Mouse (Mus musculus): ENCODE results near the gene Meiob. TPM values are rescaled to one million over a fixed set of nuclear protein-coding genes. Genes with fewer than 3 reads are reported as not detected.
A peak's percentile ranks its signal among the peaks of the same experiment; 100 is the strongest.

Gene Meiob
- polyA plus RNA-seq, 1 experiment = not detected

DNA sequence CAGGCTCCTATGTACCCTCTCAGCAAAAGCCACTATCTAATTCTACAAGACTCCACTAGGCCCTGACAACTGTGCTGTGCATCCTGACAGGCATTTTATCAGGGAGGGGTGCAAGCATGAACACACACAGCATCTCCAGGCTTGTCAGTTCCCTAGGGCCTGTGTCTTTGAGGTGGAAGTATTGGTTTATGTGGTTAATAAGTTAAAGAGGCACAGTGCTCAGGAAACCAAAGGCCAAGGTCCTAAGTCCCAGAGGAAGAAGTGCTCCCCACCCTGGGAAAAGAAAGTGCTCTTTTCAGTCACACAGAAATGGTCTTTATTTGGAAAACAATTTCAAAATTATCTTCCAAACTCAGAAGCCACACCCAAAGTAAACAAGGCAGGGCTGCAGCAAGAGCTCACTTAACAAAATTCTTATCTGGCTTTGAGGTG lies 44.5 kb downstream of the Meiob start:
- TF ChIP-seq POLR2A (IDR thresholded peaks at IDR 0.05; ENCODE audit: insufficient read depth, low read length) (no peak), CTCF (IDR thresholded peaks at IDR 0.05; ENCODE audit: low read depth, low read length) (no peak), EP300 (IDR thresholded peaks at IDR 0.05; ENCODE audit: insufficient read depth, low read depth, low read length) (no peak)
- no peaks in the 10 kb centered on the region for H3K27me3 ChIP-seq (ENCODE audit: control insufficient read depth, insufficient read depth, low read length, poor library complexity, severe bottlenecking)
- no peak overlapping the region for H3K27ac ChIP-seq (ENCODE audit: insufficient read depth, low read length)
- no peaks in the 10 kb centered on the region for H3K9me3 ChIP-seq (replicated peaks; ENCODE audit: control insufficient read depth, insufficient read depth, low read length, poor library complexity, severe bottlenecking)
- H3K36me3 ChIP-seq (ENCODE audit: control insufficient read depth, insufficient read depth, low read length, poor library complexity, severe bottlenecking) = no peaks in the 10 kb centered on the region
- no peak overlapping the region for H3K4me3 ChIP-seq (ENCODE audit: low read depth, low read length)
- H3K9ac ChIP-seq (ENCODE audit: low read depth, poor library complexity, severe bottlenecking) = 0 out of 2 replicates have a peak overlapping the region, but pooled peaks have one; percentile 23
- H3K4me1 ChIP-seq (ENCODE audit: control insufficient read depth, insufficient read depth, low read length) = peaks cover 2% of the 10 kb centered on the region

DNA sequence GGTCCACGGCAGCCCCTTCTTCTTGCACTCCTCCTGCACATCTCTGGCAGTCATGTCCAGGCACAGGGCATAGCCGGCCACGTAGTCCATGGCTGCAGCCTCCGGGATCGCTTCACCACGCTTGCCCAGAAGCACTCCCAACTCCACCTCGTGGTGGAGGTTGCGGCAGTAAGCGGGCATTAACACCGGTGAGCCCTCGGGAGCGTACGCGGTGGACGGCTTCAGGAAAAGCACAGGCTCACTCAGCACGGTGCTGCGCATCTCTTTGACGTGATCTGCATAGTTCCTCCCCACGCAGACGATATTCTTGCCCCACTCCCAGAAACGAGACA lies 45.6 kb downstream of the Meiob start:
- Histone ChIP-seq H3K4me1 (ENCODE audit: control insufficient read depth, insufficient read depth, low read length) (peaks cover 2% of the 10 kb centered on the region), H3K27ac (ENCODE audit: insufficient read depth, low read length) (peak overlapping the region; percentile 65), H3K9ac (ENCODE audit: low read depth, poor library complexity, severe bottlenecking) (peak overlapping the region; percentile 18), H3K9me3 (replicated peaks; ENCODE audit: control insufficient read depth, insufficient read depth, low read length, poor library complexity, severe bottlenecking) (no peaks in the 10 kb centered on the region), H3K4me3 (ENCODE audit: low read depth, low read length) (peak overlapping the region; percentile 69), H3K36me3 (ENCODE audit: control insufficient read depth, insufficient read depth, low read length, poor library complexity, severe bottlenecking) (no peaks in the 10 kb centered on the region), H3K27me3 (ENCODE audit: control insufficient read depth, insufficient read depth, low read length, poor library complexity, severe bottlenecking) (no peaks in the 10 kb centered on the region)
- TF ChIP-seq POLR2A (IDR thresholded peaks at IDR 0.05; ENCODE audit: insufficient read depth, low read length) = no peak

DNA sequence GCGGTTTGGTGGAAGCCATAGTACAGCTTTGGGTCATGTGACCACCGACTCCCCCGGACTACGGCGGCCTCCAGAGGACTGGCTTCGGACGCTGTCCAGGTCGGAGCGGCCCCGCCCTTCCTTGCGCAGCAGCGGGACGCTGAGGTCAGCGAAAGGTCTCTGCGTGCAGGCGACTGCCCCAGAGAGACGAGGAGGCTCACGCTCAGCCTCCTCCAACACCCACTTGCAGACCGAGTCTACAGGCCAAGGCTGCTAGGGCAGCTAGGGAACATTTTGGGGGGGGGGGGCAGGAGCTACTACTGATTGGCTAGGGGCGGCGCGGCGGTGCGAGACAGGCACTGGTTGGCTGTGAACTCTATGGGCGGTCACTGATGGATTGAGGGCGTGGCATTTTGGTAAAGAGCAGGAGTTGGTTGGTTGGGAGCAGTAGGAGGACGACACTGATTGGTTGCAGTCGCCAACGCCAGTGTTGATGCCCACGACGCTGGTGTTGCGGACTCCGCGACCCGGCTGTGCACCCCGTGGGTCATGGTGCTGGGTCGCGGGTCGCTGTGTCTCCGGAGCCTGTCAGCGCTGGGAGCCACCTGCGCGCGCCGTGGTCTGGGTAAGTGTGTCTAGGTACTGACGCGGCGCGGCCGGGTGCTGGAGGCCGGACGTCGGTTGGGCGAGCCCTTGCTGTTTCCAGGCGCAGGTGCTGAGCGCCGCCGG lies 46.1 kb downstream of the Meiob start, which contains the start of gene Fahd1:
Gene Fahd1 (minus strand): TSS at position 300 of the 708 bp plus-strand sequence.
- Histone ChIP-seq H3K4me3 (ENCODE audit: low read depth, low read length) (peak within 1 kb of the TSS; percentile 73), H3K9me3 (replicated peaks; ENCODE audit: control insufficient read depth, insufficient read depth, low read length, poor library complexity, severe bottlenecking) (no peaks in the 10 kb centered on the region), H3K4me1 (ENCODE audit: control insufficient read depth, insufficient read depth, low read length) (peaks cover 2% of the 10 kb centered on the region), H3K27ac (ENCODE audit: insufficient read depth, low read length) (peak within 1 kb of the TSS; percentile 65), H3K9ac (ENCODE audit: low read depth, poor library complexity, severe bottlenecking) (peak within 1 kb of the TSS; percentile 43), H3K36me3 (ENCODE audit: control insufficient read depth, insufficient read depth, low read length, poor library complexity, severe bottlenecking) (no peaks in the 10 kb centered on the region), H3K27me3 (ENCODE audit: control insufficient read depth, insufficient read depth, low read length, poor library complexity, severe bottlenecking) (no peaks in the 10 kb centered on the region)
- TF ChIP-seq CTCF (IDR thresholded peaks at IDR 0.05; ENCODE audit: low read depth, low read length) (no peak), EP300 (IDR thresholded peaks at IDR 0.05; ENCODE audit: insufficient read depth, low read depth, low read length) (no peak), POLR2A (IDR thresholded peaks at IDR 0.05; ENCODE audit: insufficient read depth, low read length) (peak; percentile 39)

DNA sequence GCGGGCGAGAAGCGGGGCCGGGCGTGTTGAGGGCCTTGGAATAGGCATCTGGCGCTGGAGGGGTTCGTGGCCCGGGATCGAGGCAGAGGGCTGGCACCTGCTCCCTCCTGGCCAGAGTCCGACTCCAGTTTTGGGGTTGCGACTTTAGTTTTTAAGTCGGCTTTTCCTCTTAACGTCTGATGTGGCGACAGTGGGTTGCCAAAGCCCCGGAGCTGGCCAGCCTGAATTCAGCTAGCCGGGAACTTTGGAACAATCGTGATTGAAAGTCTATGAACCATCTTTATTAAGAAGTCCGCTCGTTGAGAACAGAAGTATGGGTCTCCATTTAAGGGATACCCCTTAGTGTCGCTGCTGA lies 46.7 kb downstream of the Meiob start:
- H3K4me1 ChIP-seq (ENCODE audit: control insufficient read depth, insufficient read depth, low read length) = peaks cover 3% of the 10 kb centered on the region
- peak overlapping the region; percentile 43 for H3K9ac ChIP-seq (ENCODE audit: low read depth, poor library complexity, severe bottlenecking)
- H3K4me3 ChIP-seq (ENCODE audit: low read depth, low read length) = peak overlapping the region; percentile 73
- no peak for TF ChIP-seq POLR2A (IDR thresholded peaks at IDR 0.05; ENCODE audit: insufficient read depth, low read length)
- TF ChIP-seq EP300 (IDR thresholded peaks at IDR 0.05; ENCODE audit: insufficient read depth, low read depth, low read length) = no peak
- no peak for TF ChIP-seq CTCF (IDR thresholded peaks at IDR 0.05; ENCODE audit: low read depth, low read length)
- H3K27ac ChIP-seq (ENCODE audit: insufficient read depth, low read length) = no peak overlapping the region
- H3K9me3 ChIP-seq (replicated peaks; ENCODE audit: control insufficient read depth, insufficient read depth, low read length, poor library complexity, severe bottlenecking) = no peaks in the 10 kb centered on the region
- H3K36me3 ChIP-seq (ENCODE audit: control insufficient read depth, insufficient read depth, low read length, poor library complexity, severe bottlenecking) = no peaks in the 10 kb centered on the region
- H3K27me3 ChIP-seq (ENCODE audit: control insufficient read depth, insufficient read depth, low read length, poor library complexity, severe bottlenecking) = no peaks in the 10 kb centered on the region

DNA sequence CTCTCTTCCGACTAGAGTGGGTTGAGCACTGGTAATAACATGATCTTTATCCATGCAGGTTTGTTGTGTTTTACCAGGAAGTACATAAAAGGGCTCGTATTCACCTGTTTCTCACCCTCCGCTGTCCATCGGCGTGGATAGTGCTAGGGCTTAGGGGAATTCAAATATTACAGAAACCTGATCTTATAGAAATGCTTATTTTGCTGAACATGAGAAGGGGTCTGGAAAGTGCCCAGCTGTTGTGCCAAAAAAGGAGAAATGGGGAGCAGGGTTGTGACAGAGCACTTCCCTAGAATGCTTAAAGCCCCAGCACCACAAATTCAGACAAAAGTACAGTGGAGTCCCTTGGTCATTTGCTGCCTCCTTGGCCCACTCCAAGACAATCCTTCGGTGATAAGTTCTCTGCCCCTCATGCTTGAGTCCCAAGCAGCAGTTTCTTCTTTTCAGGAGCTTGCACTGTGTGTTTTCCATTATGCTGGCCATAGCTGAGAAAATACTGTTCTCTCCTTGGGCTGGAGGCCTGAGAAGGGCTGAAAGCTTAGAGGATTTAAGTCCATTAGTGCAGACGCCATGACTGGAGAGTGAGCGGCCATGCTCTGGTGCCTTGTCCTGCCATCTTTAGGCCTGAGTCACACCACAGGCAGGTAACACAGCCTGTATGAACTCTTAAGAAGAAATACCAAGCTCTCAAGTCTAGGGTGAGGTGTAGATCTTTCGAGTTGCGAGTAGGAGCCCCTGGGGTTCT lies 47.5 kb downstream of the Meiob start:
- no peak overlapping the region; the same call in 1 of the 2 replicates for H3K4me3 ChIP-seq (ENCODE audit: low read depth, low read length)
- TF ChIP-seq EP300 (IDR thresholded peaks at IDR 0.05; ENCODE audit: insufficient read depth, low read depth, low read length) = no peak
- TF ChIP-seq CTCF (IDR thresholded peaks at IDR 0.05; ENCODE audit: low read depth, low read length) = no peak
- TF ChIP-seq POLR2A (IDR thresholded peaks at IDR 0.05; ENCODE audit: insufficient read depth, low read length) = no peak
- no peaks in the 10 kb centered on the region for H3K36me3 ChIP-seq (ENCODE audit: control insufficient read depth, insufficient read depth, low read length, poor library complexity, severe bottlenecking)

More for the DNA sequence above, 47.5 kb downstream of the Meiob start:
- Histone ChIP-seq H3K9me3 (replicated peaks; ENCODE audit: control insufficient read depth, insufficient read depth, low read length, poor library complexity, severe bottlenecking) (no peaks in the 10 kb centered on the region), H3K4me1 (ENCODE audit: control insufficient read depth, insufficient read depth, low read length) (peaks cover 3% of the 10 kb centered on the region), H3K27ac (ENCODE audit: insufficient read depth, low read length) (no peak overlapping the region), H3K27me3 (ENCODE audit: control insufficient read depth, insufficient read depth, low read length, poor library complexity, severe bottlenecking) (no peaks in the 10 kb centered on the region), H3K9ac (ENCODE audit: low read depth, poor library complexity, severe bottlenecking) (peak overlapping the region; percentile 43; the same call in 1 of the 2 replicates)

Data from ES-Bruce4 (cell line).